Mouse (Mus musculus): ENCODE data around the gene Ankrd23.

- TF ChIP-seq CTCF (IDR thresholded peaks at IDR 0.05; ENCODE audit: control insufficient read depth, insufficient read depth, insufficient read length) (no peak), MYOD1 (IDR thresholded peaks at IDR 0.05; ENCODE audit: control insufficient read depth, insufficient read length, low read depth) (no peak), MAX (IDR thresholded peaks at IDR 0.05) (no peak), MYOG (IDR thresholded peaks at IDR 0.05; ENCODE audit: control insufficient read depth, extremely low read depth, insufficient read length) (no peak), FOSL1 (IDR thresholded peaks at IDR 0.05; ENCODE audit: insufficient read depth, low read length, poor library complexity, severe bottlenecking) (no peak), CEBPB (IDR thresholded peaks at IDR 0.05; ENCODE audit: low read depth) (no peak)
Observed at GRCm38 (mm10) chr1:36530485-36530884, 6.2 kb downstream of the Ankrd23 start.
